Mouse (Mus musculus) heart, embryonic 11.5 days (tissue): Measurements from ENCODE around the gene Lmo3. TPM values are rescaled to one million over a fixed set of nuclear protein-coding genes. Genes with fewer than 3 reads are reported as not detected.

Source experiments
- ATAC-seq: fragments of 200-750 bp; cut with Nextera tagmentation; replicated peaks from 2 replicates; pipeline ENCODE4 v1.8.0; 2017; ENCODE audit warnings: moderate library complexity; ENCODE audit not compliant: insufficient number of reproducible peaks, low FRiP score, low TSS enrichment
- H3K27ac ChIP-seq: fragments of 300-500 bp; sonication (generic); 2 replicates; pipeline ENCODE4 v1.5.1; 2014; ENCODE audit warnings: mild to moderate bottlenecking, low read depth, low read length
- H3K27me3 ChIP-seq: fragments of 300-500 bp; sonication (generic); 2 replicates; pipeline ENCODE4 v1.6.1; 2014; ENCODE audit warnings: mild to moderate bottlenecking, low read length, mixed read lengths; ENCODE audit not compliant: control insufficient read depth, insufficient read depth
- H3K36me3 ChIP-seq: fragments of 300-500 bp; sonication (generic); 2 replicates; pipeline ENCODE4 v1.6.1; 2014; ENCODE audit warnings: mild to moderate bottlenecking, low read length, moderate library complexity, mixed read lengths; ENCODE audit not compliant: control insufficient read depth, insufficient read depth
- H3K4me1 ChIP-seq: fragments of 300-500 bp; sonication (generic); 2 replicates; pipeline ENCODE4 v1.6.1; 2014; ENCODE audit warnings: low read length; ENCODE audit not compliant: control insufficient read depth, insufficient read depth
- H3K4me2 ChIP-seq: fragments of 300-500 bp; sonication (generic); 2 replicates; pipeline ENCODE4 v1.6.1; 2014; ENCODE audit warnings: mild to moderate bottlenecking, moderate library complexity
- H3K4me3 ChIP-seq: fragments of 300-500 bp; sonication (generic); 2 replicates; pipeline ENCODE4 v1.5.1; 2014; ENCODE audit warnings: low read depth, low read length
- H3K9ac ChIP-seq: fragments of 300-500 bp; sonication (generic); 2 replicates; pipeline ENCODE4 v1.6.1; 2014; ENCODE audit warnings: mild to moderate bottlenecking, low read depth, low read length, moderate library complexity
- H3K9me3 ChIP-seq: fragments of 300-500 bp; sonication (generic); replicated peaks from 2 replicates; pipeline ENCODE4 v1.6.1; 2016; ENCODE audit warnings: low read length; ENCODE audit not compliant: control insufficient read depth
- WGBS: fragments of 180-500 bp; shearing (Covaris S2); extraction: QIAGEN DNeasy Blood & Tissue Kit; methylation state at CpG from one replicate; pipeline ENCODE4 v1.1.7; 2014; ENCODE audit not compliant: insufficient replicate concordance; 5-methylcytosine and 5-hydroxymethylcytosine counted together
- polyA plus RNA-seq: library from polyadenylated mRNA; unstranded; fragments of >200 nt; fragmentation: Nextera tagmentation; extraction: Ambion mirVana; gene quantifications from 2 replicates; pipeline ENCODE4 v1.2.1, GENCODE M21; 2014

Gene Lmo3
- polyA plus RNA-seq, 1 experiment from 2014 or later = 1.0 TPM

GRCm38 (mm10) chr6:138563416-138563815 lies 18.4 kb downstream of the Lmo3 start:
- H3K4me3 ChIP-seq = no peak overlapping the region
- ATAC-seq = no peak
- no peaks in the 10 kb centered on the region for H3K36me3 ChIP-seq
- WGBS = 80% methylated on average over 2 of the region's 2 CpGs
- no peak overlapping the region for H3K9ac ChIP-seq
- no peak overlapping the region for H3K4me2 ChIP-seq
- no peaks in the 10 kb centered on the region for H3K9me3 ChIP-seq
- no peaks in the 10 kb centered on the region for H3K27me3 ChIP-seq
- H3K4me1 ChIP-seq = no peaks in the 10 kb centered on the region
- no peak overlapping the region for H3K27ac ChIP-seq

GRCm38 (mm10) chr6:138552144-138552543 lies 29.6 kb downstream of the Lmo3 start:
- Histone ChIP-seq H3K9me3 (no peaks in the 10 kb centered on the region), H3K9ac (no peak overlapping the region), H3K36me3 (no peaks in the 10 kb centered on the region), H3K4me2 (no peak overlapping the region), H3K27me3 (no peaks in the 10 kb centered on the region), H3K4me1 (no peaks in the 10 kb centered on the region), H3K4me3 (no peak overlapping the region), H3K27ac (no peak overlapping the region)
- 65% methylated on average over 7 of the region's 7 CpGs for WGBS
- no peak for ATAC-seq

GRCm38 (mm10) chr6:138534879-138535278 lies 46.9 kb downstream of the Lmo3 start:
- no peak for ATAC-seq
- Histone ChIP-seq H3K4me2 (no peak overlapping the region), H3K27ac (no peak overlapping the region), H3K4me3 (no peak overlapping the region), H3K4me1 (no peaks in the 10 kb centered on the region), H3K9ac (no peak overlapping the region), H3K27me3 (no peaks in the 10 kb centered on the region), H3K9me3 (no peaks in the 10 kb centered on the region), H3K36me3 (no peaks in the 10 kb centered on the region)
- WGBS = 80% methylated on average over 2 of the region's 2 CpGs

GRCm38 (mm10) chr6:138506642-138507041 lies 75.1 kb downstream of the Lmo3 start:
- Histone ChIP-seq H3K9me3 (no peaks in the 10 kb centered on the region), H3K4me2 (no peak overlapping the region), H3K4me1 (no peaks in the 10 kb centered on the region), H3K27me3 (no peaks in the 10 kb centered on the region), H3K4me3 (no peak overlapping the region), H3K27ac (no peak overlapping the region), H3K36me3 (no peaks in the 10 kb centered on the region), H3K9ac (no peak overlapping the region)
- WGBS = 50% methylated on average over 1 of the region's 1 CpGs
- no peak for ATAC-seq

- Histone ChIP-seq H3K9ac (no peak overlapping the region), H3K4me3 (no peak overlapping the region), H3K36me3 (no peaks in the 10 kb centered on the region), H3K27me3 (no peaks in the 10 kb centered on the region), H3K4me2 (no peak overlapping the region), H3K27ac (no peak overlapping the region), H3K9me3 (no peaks in the 10 kb centered on the region), H3K4me1 (no peaks in the 10 kb centered on the region)
- 81% methylated on average over 1 of the region's 1 CpGs for WGBS
- ATAC-seq = no peak
Measured at GRCm38 (mm10) chr6:138503946-138504345, 77.8 kb downstream of the Lmo3 start.

GRCm38 (mm10) chr6:138482834-138483233 lies 98.9 kb downstream of the Lmo3 start:
- H3K4me2 ChIP-seq = no peak overlapping the region
- H3K9me3 ChIP-seq = no peaks in the 10 kb centered on the region
- ATAC-seq = no peak
- no peak overlapping the region for H3K4me3 ChIP-seq
- no peaks in the 10 kb centered on the region for H3K27me3 ChIP-seq
- H3K27ac ChIP-seq = no peak overlapping the region
- WGBS = 73% methylated on average over 3 of the region's 3 CpGs
- no peaks in the 10 kb centered on the region for H3K36me3 ChIP-seq
- H3K4me1 ChIP-seq = no peaks in the 10 kb centered on the region
- no peak overlapping the region for H3K9ac ChIP-seq

- Histone ChIP-seq H3K4me3 (no peak overlapping the region), H3K9me3 (no peaks in the 10 kb centered on the region), H3K27me3 (no peaks in the 10 kb centered on the region), H3K4me2 (no peak overlapping the region), H3K4me1 (no peaks in the 10 kb centered on the region), H3K36me3 (no peaks in the 10 kb centered on the region), H3K9ac (no peak overlapping the region), H3K27ac (no peak overlapping the region)
- no peak for ATAC-seq
- 14% methylated on average over 5 of the region's 5 CpGs for WGBS
Measured at GRCm38 (mm10) chr6:138477611-138478010, 104.2 kb downstream of the Lmo3 start.

GRCm38 (mm10) chr6:138469204-138469603 lies 112.6 kb downstream of the Lmo3 start:
- no peak overlapping the region for H3K4me3 ChIP-seq
- no peak overlapping the region for H3K4me2 ChIP-seq

GRCm38 (mm10) chr6:138444515-138445048 lies 137.2 kb downstream of the Lmo3 start:
- no peak for ATAC-seq

More at GRCm38 (mm10) chr6:138469204-138469603, 112.6 kb downstream of the Lmo3 start:
- Histone ChIP-seq H3K27me3 (no peaks in the 10 kb centered on the region), H3K9ac (no peak overlapping the region), H3K36me3 (no peaks in the 10 kb centered on the region), H3K9me3 (no peaks in the 10 kb centered on the region), H3K4me1 (no peaks in the 10 kb centered on the region), H3K27ac (no peak overlapping the region)
- WGBS = 62% methylated on average over 4 of the region's 4 CpGs
- no peak for ATAC-seq

More at GRCm38 (mm10) chr6:138444515-138445048, 137.2 kb downstream of the Lmo3 start:
- Histone ChIP-seq H3K36me3 (no peaks in the 10 kb centered on the region), H3K4me3 (no peak overlapping the region), H3K4me2 (no peak overlapping the region), H3K4me1 (no peaks in the 10 kb centered on the region), H3K27me3 (no peaks in the 10 kb centered on the region), H3K27ac (no peak overlapping the region), H3K9me3 (no peaks in the 10 kb centered on the region), H3K9ac (no peak overlapping the region)
- WGBS = 72% methylated on average over 3 of the region's 3 CpGs
